Mouse (Mus musculus) bone marrow macrophage, adult 2 months (primary cell): ENCODE results near the gene Hnrnph3. TPM values are rescaled to one million over a fixed set of nuclear protein-coding genes. Genes with fewer than 3 reads are reported as not detected.
A peak's percentile ranks its signal among the peaks of the same experiment; 100 is the strongest.

Experiments used
- H3K27ac ChIP-seq: 2 replicates; pipeline ENCODE4 v1.5.1; 2012; ENCODE audit warnings: low read depth, low read length; ENCODE audit not compliant: insufficient read depth
- H3K4me1 ChIP-seq: 2 replicates; pipeline ENCODE4 v1.6.1; 2012; ENCODE audit warnings: low read length; ENCODE audit not compliant: control insufficient read depth, insufficient read depth
- H3K4me3 ChIP-seq: 2 replicates; pipeline ENCODE4 v1.5.1; 2012; ENCODE audit warnings: mild to moderate bottlenecking, low read length, moderate library complexity; ENCODE audit not compliant: insufficient read depth
- CTCF ChIP-seq: IDR thresholded peaks from 2 replicates; pipeline ENCODE4 v1.5.1; 2012; ENCODE audit warnings: low read depth, mild to moderate bottlenecking, low read length, moderate library complexity
- POLR2A ChIP-seq: IDR thresholded peaks from 2 replicates; pipeline ENCODE4 v1.6.1; 2012; ENCODE audit warnings: mild to moderate bottlenecking, low read depth, low read length, borderline replicate concordance
- polyA plus RNA-seq: library from polyadenylated mRNA; stranded (reverse); fragments of >200 nt; gene quantifications from 2 replicates; pipeline ENCODE4 v1.2.4, GENCODE M21; 2012; ENCODE audit not compliant: missing spikeins, insufficient read depth, insufficient read length

Gene Hnrnph3
- 44.2 and 55.0 TPM in 2 replicates for polyA plus RNA-seq

GRCm38 (mm10) chr10:63023749-63024579 is at the start of gene Hnrnph3, which contains the start of gene Pbld2:
Gene Hnrnph3 (minus strand): TSS chr10:63024217.
Gene Pbld2 (plus strand): TSS chr10:63024315.
- Histone ChIP-seq H3K27ac (peak within 1 kb of the TSS; percentile 96), H3K4me1 (peaks cover 13% of the 10 kb centered on the region), H3K4me3 (peak within 1 kb of the TSS; percentile 86)
- TF ChIP-seq CTCF (no peak), POLR2A (peak; percentile 65)

- Histone ChIP-seq H3K4me3 (no peak overlapping the region), H3K4me1 (no peaks in the 10 kb centered on the region), H3K27ac (no peak overlapping the region)
- TF ChIP-seq POLR2A, result no peak
- no peak for TF ChIP-seq CTCF
Observed at GRCm38 (mm10) chr10:63065988-63066387, 42.0 kb upstream of the Hnrnph3 start.

- Histone ChIP-seq H3K4me3 (no peak overlapping the region), H3K4me1 (no peaks in the 10 kb centered on the region), H3K27ac (no peak overlapping the region)
- no peak for TF ChIP-seq POLR2A
- no peak for TF ChIP-seq CTCF
Observed at GRCm38 (mm10) chr10:63065561-63065960, 41.5 kb upstream of the Hnrnph3 start.

DNA sequence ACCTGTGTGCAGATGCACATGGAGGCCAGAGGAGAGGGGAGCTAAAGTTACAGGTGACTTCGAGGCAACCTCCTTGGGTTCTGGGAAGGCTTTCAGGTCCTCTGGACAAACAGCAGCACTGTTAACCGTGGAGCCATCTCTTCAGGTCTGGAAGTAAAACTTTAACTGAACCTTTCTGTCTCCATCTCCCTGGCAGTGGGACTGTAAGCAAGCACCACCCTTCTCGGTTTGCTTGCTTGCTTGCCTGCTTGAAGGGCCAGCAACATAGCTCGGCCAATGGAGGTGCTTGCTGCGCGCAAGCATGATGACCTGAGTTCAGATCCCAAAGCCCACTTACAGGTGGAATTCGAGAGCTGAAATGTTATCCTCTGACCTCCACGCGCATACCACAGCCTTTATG is 40.5 kb upstream of the Hnrnph3 start:
- no peak overlapping the region for H3K27ac ChIP-seq
- TF ChIP-seq POLR2A (no peak), CTCF (no peak)
- no peak overlapping the region for H3K4me3 ChIP-seq
- no peaks in the 10 kb centered on the region for H3K4me1 ChIP-seq

- H3K27ac ChIP-seq, result no peak overlapping the region
- no peak overlapping the region for H3K4me3 ChIP-seq
- H3K4me1 ChIP-seq, result no peaks in the 10 kb centered on the region
- no peak for TF ChIP-seq CTCF
Observed at GRCm38 (mm10) chr10:63063365-63063764, 39.3 kb upstream of the Hnrnph3 start.

DNA sequence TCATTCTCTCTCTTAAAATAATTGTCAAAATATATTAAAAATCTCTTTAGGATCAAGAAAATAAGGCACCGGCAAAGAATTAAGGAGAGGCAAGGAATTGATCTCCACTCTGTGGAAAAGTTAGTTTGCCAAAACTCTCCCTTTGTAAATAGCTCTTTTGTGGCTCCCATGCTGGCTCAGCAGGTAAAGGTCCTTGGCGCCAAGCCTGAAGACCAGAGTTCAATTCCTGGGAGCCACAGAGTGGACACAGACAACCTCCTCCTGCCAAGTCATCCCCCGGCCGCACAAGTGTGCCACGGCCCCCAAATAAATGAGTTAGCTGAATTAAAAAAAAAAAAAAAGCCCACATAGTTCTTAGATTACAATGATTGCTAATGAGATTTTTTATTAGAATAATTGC is 38.7 kb upstream of the Hnrnph3 start:
- no peaks in the 10 kb centered on the region for H3K4me1 ChIP-seq
- H3K4me3 ChIP-seq, result no peak overlapping the region
- TF ChIP-seq POLR2A (no peak), CTCF (no peak)
- H3K27ac ChIP-seq, result no peak overlapping the region

DNA sequence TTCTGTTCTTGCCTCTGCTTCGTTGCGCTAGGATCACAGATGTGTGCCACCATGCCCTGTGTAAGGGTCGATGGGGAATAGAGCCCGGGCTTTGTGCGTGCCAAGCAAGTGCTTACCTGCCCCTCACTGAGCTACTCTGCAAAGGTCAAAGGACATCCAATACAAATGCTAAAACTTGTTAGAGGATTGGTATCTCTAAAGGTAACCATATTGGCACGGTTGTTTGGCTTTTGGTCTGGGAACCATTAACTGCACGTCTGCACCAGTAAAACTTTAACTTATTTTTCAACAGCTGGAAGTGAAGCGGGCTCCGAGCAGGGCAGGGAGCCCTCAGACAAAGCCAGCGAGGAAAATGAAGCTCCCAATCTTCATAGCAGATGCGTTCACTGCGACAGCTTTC is 37.2 kb upstream of the Hnrnph3 start:
- Histone ChIP-seq H3K4me1 (no peaks in the 10 kb centered on the region), H3K4me3 (no peak overlapping the region), H3K27ac (no peak overlapping the region)
- no peak for TF ChIP-seq POLR2A
- TF ChIP-seq CTCF, result no peak

DNA sequence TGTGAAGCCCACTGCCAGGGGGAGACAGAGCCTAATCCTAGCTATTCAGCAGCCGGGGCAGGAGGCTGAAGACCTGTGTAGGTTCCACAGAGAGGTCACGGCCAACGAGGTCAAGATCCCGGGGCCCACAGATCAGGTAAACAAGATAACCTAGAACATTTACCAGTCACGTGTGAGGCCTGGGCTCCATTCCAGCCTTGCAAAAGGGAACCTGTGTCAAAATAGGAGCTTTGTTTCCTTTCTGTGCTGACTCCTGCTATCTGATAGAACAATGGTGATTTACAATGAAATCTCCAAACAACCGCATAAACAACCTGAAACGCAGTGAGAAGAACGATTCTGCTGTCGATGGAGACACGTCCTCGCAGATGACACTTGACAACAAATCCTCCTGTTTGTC is 36.4 kb upstream of the Hnrnph3 start:
- TF ChIP-seq CTCF, result no peak
- no peak for TF ChIP-seq POLR2A
- H3K4me3 ChIP-seq, result no peak overlapping the region
- no peaks in the 10 kb centered on the region for H3K4me1 ChIP-seq
- no peak overlapping the region for H3K27ac ChIP-seq

GRCm38 (mm10) chr10:63059862-63060261 is 35.8 kb upstream of the Hnrnph3 start, which contains the start of gene Pbld1:
Gene Pbld1 (plus strand): TSS chr10:63060162.
- no peaks in the 10 kb centered on the region for H3K4me1 ChIP-seq
- no peak for TF ChIP-seq POLR2A
- H3K4me3 ChIP-seq, result no peak within 1 kb of the TSS
- no peak within 1 kb of the TSS for H3K27ac ChIP-seq

DNA sequence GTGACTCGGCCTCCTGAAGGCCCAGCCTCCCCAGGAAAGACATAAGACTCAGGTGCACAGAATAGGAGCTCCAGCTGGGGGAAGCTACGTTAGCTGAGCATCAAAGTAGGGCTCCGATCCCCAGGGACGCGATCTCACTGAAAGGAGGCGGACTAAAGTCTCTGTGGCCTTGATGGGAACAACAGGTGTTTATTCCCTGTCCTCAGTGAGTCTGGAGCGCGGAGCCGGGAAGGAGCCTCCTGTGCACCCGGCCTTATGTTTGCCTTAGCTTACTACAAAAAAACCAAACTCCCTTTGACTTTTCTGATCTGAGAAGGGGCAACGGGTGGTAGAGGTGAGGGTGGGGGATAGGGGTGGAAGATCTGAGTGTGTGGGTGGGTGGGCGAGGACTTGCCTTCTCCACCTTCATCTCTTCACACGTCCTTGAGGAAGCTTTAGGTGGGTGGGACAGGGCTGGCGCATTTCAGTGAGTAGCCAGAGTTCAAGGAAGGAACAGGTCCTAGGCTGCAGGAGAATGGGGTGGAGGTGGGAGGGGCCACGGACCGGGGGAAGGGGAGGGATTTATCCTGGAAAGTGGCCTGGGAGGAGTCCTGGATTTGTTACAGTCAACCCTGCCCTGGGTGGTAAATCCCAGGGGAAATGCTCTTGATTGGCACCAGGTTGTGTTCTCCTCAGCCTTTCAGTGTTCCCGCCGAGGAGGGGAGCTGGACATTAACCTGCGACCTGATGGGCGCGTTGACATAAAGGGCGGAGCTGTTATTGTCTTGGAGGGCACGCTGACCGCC is 33.1 kb upstream of the Hnrnph3 start:
- H3K4me3 ChIP-seq, result no peak overlapping the region
- no peak for TF ChIP-seq CTCF
- no peak for TF ChIP-seq POLR2A
- H3K27ac ChIP-seq, result no peak overlapping the region
- no peaks in the 10 kb centered on the region for H3K4me1 ChIP-seq
